Mouse (Mus musculus): ENCODE data around the gene Ttc21a.

Gene Ttc21a

DNA sequence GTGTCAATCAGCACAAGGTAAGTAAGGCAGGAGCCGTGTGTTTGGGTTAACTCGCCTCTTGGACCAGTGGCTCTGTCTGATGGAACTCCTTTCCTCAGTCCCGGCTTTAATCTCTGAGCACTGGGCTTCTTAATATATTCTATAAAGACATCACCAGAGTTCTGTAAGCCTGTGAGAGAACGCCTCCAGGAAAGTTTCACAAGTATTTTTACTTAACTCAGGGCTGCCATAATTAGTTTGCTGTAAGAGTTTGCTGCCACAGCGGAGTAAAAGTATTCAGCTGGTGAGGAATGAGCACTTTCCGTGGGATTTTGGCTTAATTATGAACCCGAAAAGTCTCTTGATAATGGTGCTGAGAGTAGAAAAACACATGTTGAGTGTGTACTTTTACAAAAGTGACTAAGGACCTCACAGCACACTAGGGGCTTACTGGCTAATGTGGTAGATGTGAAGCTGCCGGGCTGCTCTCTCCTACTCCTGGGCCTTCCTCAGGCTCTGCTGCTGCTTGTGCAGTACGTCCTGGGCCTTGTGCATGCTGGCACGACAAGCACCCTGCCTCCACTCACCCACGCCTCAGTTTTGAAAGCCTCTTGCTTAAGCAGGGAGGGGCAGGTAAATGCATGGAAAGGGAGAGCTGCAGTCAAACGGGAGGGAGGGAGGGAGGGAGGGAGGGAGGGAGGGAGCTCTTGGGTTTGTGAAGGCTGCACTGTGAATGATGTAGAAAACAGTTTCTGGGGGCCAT, 34.8 kb upstream of the Ttc21a start:
- TF ChIP-seq POU5F1 (IDR thresholded peaks at IDR 0.05; ENCODE audit: borderline replicate concordance, low read length), result no peak
- no peak for TF ChIP-seq NANOG (IDR thresholded peaks at IDR 0.05; ENCODE audit: borderline replicate concordance, low read length)
- no peak for TF ChIP-seq CTCF (conservative IDR thresholded peaks at IDR 0.05; ENCODE audit: low read length)
- Histone ChIP-seq H3K36me3 (ENCODE audit: insufficient read depth, low read length) (peaks cover 86% of the 10 kb centered on the region), H3K27me3 (ENCODE audit: insufficient read depth, low read length) (no peaks in the 10 kb centered on the region), H3K4me3 (replicated peaks; ENCODE audit: low read length) (no peak overlapping the region), H3K4me1 (replicated peaks; ENCODE audit: low read depth, low read length) (peaks cover 7% of the 10 kb centered on the region), H3K9me3 (ENCODE audit: low read length) (no peaks in the 10 kb centered on the region)

DNA sequence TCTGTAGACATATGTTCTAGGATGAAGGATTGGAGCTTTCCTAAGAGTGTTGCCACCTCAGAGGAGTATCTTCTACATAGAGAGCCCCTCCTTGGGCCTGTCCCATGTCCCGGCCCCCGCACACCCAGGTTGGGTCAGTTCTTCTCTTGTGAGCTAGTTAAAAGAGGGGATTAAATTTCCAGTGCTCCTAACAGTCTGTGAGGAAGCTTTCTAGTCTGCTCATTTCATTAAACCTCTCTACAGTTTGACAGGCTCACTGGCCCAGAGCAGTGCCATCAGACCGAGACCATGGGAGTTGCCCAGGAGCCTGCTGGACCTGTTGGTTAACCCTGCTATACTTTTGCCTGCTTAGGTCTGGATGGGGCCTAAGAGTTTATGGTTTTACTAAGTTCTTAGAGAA, 28.7 kb upstream of the Ttc21a start:
- Histone ChIP-seq H3K36me3 (ENCODE audit: insufficient read depth, low read length) (peaks cover 98% of the 10 kb centered on the region), H3K4me1 (replicated peaks; ENCODE audit: low read depth, low read length) (0 out of 2 replicates have a peak, but pooled peaks cover 4% of the 10 kb centered on the region), H3K9me3 (ENCODE audit: low read length) (no peaks in the 10 kb centered on the region), H3K4me3 (replicated peaks; ENCODE audit: low read length) (no peak overlapping the region), H3K27me3 (ENCODE audit: insufficient read depth, low read length) (no peaks in the 10 kb centered on the region)
- TF ChIP-seq CTCF (conservative IDR thresholded peaks at IDR 0.05; ENCODE audit: low read length), result no peak
- TF ChIP-seq NANOG (IDR thresholded peaks at IDR 0.05; ENCODE audit: borderline replicate concordance, low read length), result no peak
- no peak for TF ChIP-seq POU5F1 (IDR thresholded peaks at IDR 0.05; ENCODE audit: borderline replicate concordance, low read length)

DNA sequence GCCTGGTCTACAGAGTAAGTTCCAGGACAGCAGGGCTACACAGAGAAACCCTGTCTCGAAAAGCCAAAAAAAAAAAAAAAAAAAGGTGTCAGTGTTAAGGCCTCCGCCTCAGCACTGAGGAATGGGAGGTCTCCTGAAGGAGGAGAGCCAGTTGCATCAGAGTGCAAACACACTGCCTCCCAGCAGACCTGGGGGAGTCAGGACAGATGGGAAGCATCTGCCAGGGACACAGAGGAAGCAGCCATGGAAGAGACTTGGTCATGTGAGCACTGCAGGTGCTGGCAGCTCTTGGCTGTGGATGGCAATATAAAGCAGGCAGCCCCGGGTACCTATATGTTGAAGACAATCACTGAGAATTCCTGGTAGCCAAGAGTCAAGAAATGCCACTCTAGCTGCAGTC, 27.5 kb upstream of the Ttc21a start:
- no peak for TF ChIP-seq CTCF (conservative IDR thresholded peaks at IDR 0.05; ENCODE audit: low read length)
- TF ChIP-seq NANOG (IDR thresholded peaks at IDR 0.05; ENCODE audit: borderline replicate concordance, low read length), result no peak
- no peak for TF ChIP-seq POU5F1 (IDR thresholded peaks at IDR 0.05; ENCODE audit: borderline replicate concordance, low read length)
- no peaks in the 10 kb centered on the region for H3K9me3 ChIP-seq (ENCODE audit: low read length)
- H3K36me3 ChIP-seq (ENCODE audit: insufficient read depth, low read length), result peaks cover 98% of the 10 kb centered on the region
- no peaks in the 10 kb centered on the region for H3K27me3 ChIP-seq (ENCODE audit: insufficient read depth, low read length)
- H3K4me1 ChIP-seq (replicated peaks; ENCODE audit: low read depth, low read length), result 0 out of 2 replicates have a peak, but pooled peaks cover 4% of the 10 kb centered on the region
- no peak overlapping the region for H3K4me3 ChIP-seq (replicated peaks; ENCODE audit: low read length)

DNA sequence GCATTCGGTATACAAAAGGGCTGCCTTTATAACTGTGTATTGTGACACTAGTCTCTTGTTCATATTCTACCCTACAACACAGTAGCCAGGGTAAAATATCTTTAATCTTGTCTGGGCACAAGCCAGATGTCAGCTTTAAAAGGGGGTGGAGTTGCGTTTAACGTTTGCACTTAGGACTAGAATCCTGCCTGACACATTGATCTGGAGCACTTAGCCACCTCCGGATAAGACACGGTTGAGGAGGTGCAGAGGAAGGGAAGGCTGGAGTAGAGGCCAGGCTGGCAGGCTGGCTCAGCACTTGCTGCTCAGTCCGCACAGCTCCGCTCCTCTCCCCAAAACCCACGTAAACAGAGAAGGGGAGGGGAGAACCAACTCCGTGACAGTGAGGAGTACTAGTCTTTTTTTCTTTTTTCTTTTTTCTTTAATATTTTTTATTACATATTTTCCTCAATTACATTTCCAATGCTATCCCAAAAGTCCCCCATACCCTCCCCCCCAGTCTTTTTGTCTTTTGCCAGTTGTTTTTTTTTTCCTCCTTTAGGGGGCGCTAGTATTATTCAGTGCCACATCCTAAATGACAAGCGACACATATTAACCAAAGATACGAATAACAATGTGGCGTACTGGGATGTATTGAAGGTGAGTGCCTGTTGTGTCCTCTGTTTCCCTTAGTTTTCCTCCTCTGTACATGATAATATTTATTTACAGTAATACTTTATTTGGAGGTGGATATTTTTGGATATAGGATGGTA, 24.1 kb upstream of the Ttc21a start:
- no peak overlapping the region for H3K4me3 ChIP-seq (replicated peaks; ENCODE audit: low read length)
- 0 out of 2 replicates have a peak, but pooled peaks cover 4% of the 10 kb centered on the region for H3K4me1 ChIP-seq (replicated peaks; ENCODE audit: low read depth, low read length)
- no peaks in the 10 kb centered on the region for H3K27me3 ChIP-seq (ENCODE audit: insufficient read depth, low read length)
- no peak for TF ChIP-seq POU5F1 (IDR thresholded peaks at IDR 0.05; ENCODE audit: borderline replicate concordance, low read length)
- TF ChIP-seq NANOG (IDR thresholded peaks at IDR 0.05; ENCODE audit: borderline replicate concordance, low read length), result no peak
- peak; percentile 52 for TF ChIP-seq CTCF (conservative IDR thresholded peaks at IDR 0.05; ENCODE audit: low read length)
- no peaks in the 10 kb centered on the region for H3K9me3 ChIP-seq (ENCODE audit: low read length)
- peaks cover 98% of the 10 kb centered on the region for H3K36me3 ChIP-seq (ENCODE audit: insufficient read depth, low read length)

DNA sequence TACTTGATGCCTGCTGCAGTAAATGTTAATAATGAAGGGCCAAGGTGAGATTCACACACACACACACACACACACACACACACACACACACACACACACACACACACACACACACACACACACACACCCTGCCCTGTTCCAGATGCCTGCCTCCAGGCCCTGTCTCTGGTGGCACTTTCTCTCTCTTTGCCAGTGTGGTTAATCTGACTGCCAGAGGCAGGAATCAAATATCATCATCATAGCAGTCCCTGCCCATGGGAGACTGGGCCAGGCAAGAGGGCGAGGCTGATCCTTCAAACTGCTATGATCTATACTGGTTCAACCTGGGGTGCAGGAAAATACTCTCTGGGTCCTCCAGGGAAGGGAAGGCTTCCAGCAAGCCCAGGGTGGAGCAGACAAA, 17.5 kb upstream of the Ttc21a start:
- peaks cover 98% of the 10 kb centered on the region for H3K36me3 ChIP-seq (ENCODE audit: insufficient read depth, low read length)
- no peak overlapping the region for H3K4me3 ChIP-seq (replicated peaks; ENCODE audit: low read length)
- TF ChIP-seq NANOG (IDR thresholded peaks at IDR 0.05; ENCODE audit: borderline replicate concordance, low read length) (no peak), CTCF (conservative IDR thresholded peaks at IDR 0.05; ENCODE audit: low read length) (no peak), POU5F1 (IDR thresholded peaks at IDR 0.05; ENCODE audit: borderline replicate concordance, low read length) (no peak)
- no peaks in the 10 kb centered on the region for H3K9me3 ChIP-seq (ENCODE audit: low read length)
- no peaks in the 10 kb centered on the region for H3K4me1 ChIP-seq (replicated peaks; ENCODE audit: low read depth, low read length)
- H3K27me3 ChIP-seq (ENCODE audit: insufficient read depth, low read length), result no peaks in the 10 kb centered on the region

DNA sequence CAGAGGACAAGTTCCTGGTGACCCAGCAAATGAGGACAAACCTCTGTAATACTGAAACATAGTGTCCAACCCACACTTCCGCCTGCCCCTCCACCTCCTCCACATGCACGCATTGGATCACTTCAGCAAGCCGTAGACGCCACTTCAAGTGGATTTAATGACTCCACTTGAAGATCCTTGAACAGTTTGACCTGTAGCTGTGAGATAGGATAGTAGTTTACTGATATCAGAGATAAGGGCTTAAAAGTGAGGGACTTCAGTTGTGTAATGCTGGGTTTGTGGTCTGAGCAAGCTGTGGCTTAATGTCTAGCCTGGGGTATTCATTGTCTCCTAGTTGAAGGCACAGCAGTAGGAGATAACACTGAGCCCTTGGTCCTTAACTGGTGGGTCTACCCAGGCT, 13.9 kb upstream of the Ttc21a start:
- Histone ChIP-seq H3K27me3 (ENCODE audit: insufficient read depth, low read length) (no peaks in the 10 kb centered on the region), H3K9me3 (ENCODE audit: low read length) (no peaks in the 10 kb centered on the region)
- TF ChIP-seq POU5F1 (IDR thresholded peaks at IDR 0.05; ENCODE audit: borderline replicate concordance, low read length) (no peak), CTCF (conservative IDR thresholded peaks at IDR 0.05; ENCODE audit: low read length) (no peak), NANOG (IDR thresholded peaks at IDR 0.05; ENCODE audit: borderline replicate concordance, low read length) (no peak)

DNA sequence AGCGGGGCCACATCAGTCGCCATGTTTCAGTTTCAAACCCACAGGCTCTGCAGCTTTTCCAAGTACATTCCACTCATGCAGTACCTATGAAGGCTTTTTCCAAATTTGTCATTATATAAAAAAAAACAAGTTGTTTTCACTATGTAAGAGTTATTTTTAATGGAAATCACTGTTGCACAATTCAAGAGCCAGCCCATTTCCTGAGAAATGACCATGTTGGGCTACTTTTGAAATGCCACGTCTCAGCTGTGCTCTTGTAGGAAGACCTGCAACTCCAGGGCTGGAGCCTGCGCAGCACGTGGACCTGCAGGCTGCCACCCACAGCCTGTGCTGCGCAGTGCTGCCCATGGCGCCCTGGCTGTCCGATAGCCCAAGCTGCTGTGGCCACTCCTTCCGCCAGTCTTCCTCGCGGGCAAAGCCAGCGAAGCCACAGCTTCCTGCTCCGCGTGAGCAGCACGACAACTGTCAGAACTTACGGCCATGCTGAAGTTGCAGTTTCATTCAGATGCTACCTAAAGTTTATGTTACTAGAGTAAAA, 12.2 kb upstream of the Ttc21a start:
- Histone ChIP-seq H3K27me3 (ENCODE audit: insufficient read depth, low read length) (no peaks in the 10 kb centered on the region), H3K36me3 (ENCODE audit: insufficient read depth, low read length) (peaks cover 98% of the 10 kb centered on the region), H3K4me1 (replicated peaks; ENCODE audit: low read depth, low read length) (peaks cover 31% of the 10 kb centered on the region), H3K4me3 (replicated peaks; ENCODE audit: low read length) (no peak overlapping the region), H3K9me3 (ENCODE audit: low read length) (no peaks in the 10 kb centered on the region)
- TF ChIP-seq POU5F1 (IDR thresholded peaks at IDR 0.05; ENCODE audit: borderline replicate concordance, low read length) (no peak), CTCF (conservative IDR thresholded peaks at IDR 0.05; ENCODE audit: low read length) (no peak), NANOG (IDR thresholded peaks at IDR 0.05; ENCODE audit: borderline replicate concordance, low read length) (no peak)

More for the DNA sequence above, 13.9 kb upstream of the Ttc21a start:
- Histone ChIP-seq H3K4me1 (replicated peaks; ENCODE audit: low read depth, low read length) (peaks cover 31% of the 10 kb centered on the region), H3K36me3 (ENCODE audit: insufficient read depth, low read length) (peaks cover 98% of the 10 kb centered on the region), H3K4me3 (replicated peaks; ENCODE audit: low read length) (no peak overlapping the region)

DNA sequence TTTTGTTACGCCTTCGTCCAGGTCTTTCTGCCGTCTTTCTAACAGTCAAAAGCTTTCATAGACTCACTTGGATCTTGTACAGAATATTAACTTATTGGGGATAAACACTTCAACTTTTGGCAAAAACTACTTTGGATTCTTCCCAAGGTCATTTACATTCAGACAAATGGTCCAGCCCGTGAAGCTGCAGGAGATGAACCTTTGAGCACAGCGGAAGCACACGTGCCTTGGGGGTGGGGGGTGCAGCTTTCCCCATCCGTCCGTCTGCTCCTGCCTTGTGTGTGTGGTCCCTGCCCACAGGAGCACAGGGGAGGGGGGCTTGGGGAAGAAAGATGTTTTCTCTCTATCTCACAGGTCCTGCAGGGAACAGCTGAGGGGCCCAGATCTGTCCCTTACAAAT, 11.7 kb upstream of the Ttc21a start:
- Histone ChIP-seq H3K9me3 (ENCODE audit: low read length) (no peaks in the 10 kb centered on the region), H3K4me1 (replicated peaks; ENCODE audit: low read depth, low read length) (peaks cover 31% of the 10 kb centered on the region), H3K36me3 (ENCODE audit: insufficient read depth, low read length) (peaks cover 98% of the 10 kb centered on the region), H3K27me3 (ENCODE audit: insufficient read depth, low read length) (no peaks in the 10 kb centered on the region), H3K4me3 (replicated peaks; ENCODE audit: low read length) (no peak overlapping the region)
- TF ChIP-seq CTCF (conservative IDR thresholded peaks at IDR 0.05; ENCODE audit: low read length), result no peak
- no peak for TF ChIP-seq NANOG (IDR thresholded peaks at IDR 0.05; ENCODE audit: borderline replicate concordance, low read length)
- TF ChIP-seq POU5F1 (IDR thresholded peaks at IDR 0.05; ENCODE audit: borderline replicate concordance, low read length), result no peak
